Comparison of ENCODE assay signal across 18 mouse cellular contexts in the genomic region with DNA sequence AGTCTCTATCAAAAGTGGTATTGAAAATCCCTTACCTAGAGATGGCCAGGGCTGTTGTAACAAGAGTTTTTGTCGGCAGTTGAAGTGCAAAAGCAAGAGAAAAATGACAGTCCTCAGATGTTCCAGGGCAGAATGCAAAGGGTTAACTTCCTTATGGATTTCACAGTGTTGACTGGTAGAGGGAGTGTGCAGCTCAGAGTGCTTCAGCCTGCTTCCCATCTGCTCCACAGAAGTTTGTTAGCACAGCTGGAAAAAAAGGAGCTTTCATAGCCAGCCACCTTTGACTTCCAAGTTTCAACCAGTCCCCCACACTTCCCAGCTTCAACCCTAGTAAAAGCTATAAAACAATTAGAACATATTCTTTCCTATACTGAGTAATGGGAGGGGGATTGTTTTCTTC.
A peak's percentile ranks its signal among the peaks of the same experiment; 100 is the strongest.
DNase-seq lines count a peak whose midpoint lies in the region; ATAC-seq and TF ChIP-seq lines count a peak whose summit lies in the region.
"Had no signal": no experiment of that assay in that cellular context is flagged by ENCODE, and none has a peak within 500 bp of the region (broad histone marks: within the 10 kb centered on the region; RNA-seq: fewer than 3 reads in every experiment).

No protein-coding gene starts in this region.

- no peak overlapping the region for H3K4me3 ChIP-seq in hindbrain, embryonic 11.5 days (ENCODE audit: low read depth, low read length)
- H3K4me3 ChIP-seq in hindbrain, postnatal 0 days (ENCODE audit: low read length), result no peak overlapping the region
- no peak overlapping the region for H3K4me3 ChIP-seq in midbrain, embryonic 11.5 days (ENCODE audit: low read depth, low read length)
- no peak overlapping the region for H3K4me3 ChIP-seq in midbrain, embryonic 10.5 days
- no peak overlapping the region for H3K4me3 ChIP-seq in embryonic facial prominence, embryonic 11.5 days (ENCODE audit: low read depth, low read length)
- H3K4me3 ChIP-seq in limb, embryonic 14.5 days (replicated peaks; ENCODE audit: low read length), result no peak overlapping the region
- H3K4me3 ChIP-seq: embryonic facial prominence, embryonic 12.5 days; megakaryocyte, embryonic 14.5 days; stomach, embryonic 15.5 days had no signal

- H3K27me3 ChIP-seq in hindbrain, embryonic 11.5 days (ENCODE audit: control insufficient read depth, insufficient read depth, low read length), result no peaks in the 10 kb centered on the region
- no peaks in the 10 kb centered on the region for H3K27me3 ChIP-seq in hindbrain, postnatal 0 days (ENCODE audit: insufficient read depth, low read length)
- H3K27me3 ChIP-seq in midbrain, embryonic 11.5 days (ENCODE audit: control insufficient read depth, insufficient read depth, low read length), result no peaks in the 10 kb centered on the region
- H3K27me3 ChIP-seq in midbrain, embryonic 10.5 days (ENCODE audit: low read depth, poor library complexity, severe bottlenecking), result no peaks in the 10 kb centered on the region
- no peaks in the 10 kb centered on the region for H3K27me3 ChIP-seq in embryonic facial prominence, embryonic 11.5 days (ENCODE audit: control insufficient read depth, insufficient read depth, low read length)
- no peaks in the 10 kb centered on the region for H3K27me3 ChIP-seq in limb, embryonic 14.5 days (ENCODE audit: control insufficient read depth, insufficient read depth, low read length)
- H3K27me3 ChIP-seq: embryonic facial prominence, embryonic 12.5 days; megakaryocyte, embryonic 14.5 days; stomach, embryonic 15.5 days had no signal

- no peaks in the 10 kb centered on the region for H3K36me3 ChIP-seq in hindbrain, embryonic 11.5 days (ENCODE audit: control insufficient read depth, insufficient read depth, low read length)
- no peaks in the 10 kb centered on the region for H3K36me3 ChIP-seq in hindbrain, postnatal 0 days (ENCODE audit: insufficient read depth, low read length)
- H3K36me3 ChIP-seq in midbrain, embryonic 11.5 days (ENCODE audit: control insufficient read depth, insufficient read depth, low read length), result no peaks in the 10 kb centered on the region
- H3K36me3 ChIP-seq in midbrain, embryonic 10.5 days, result no peaks in the 10 kb centered on the region
- H3K36me3 ChIP-seq in embryonic facial prominence, embryonic 11.5 days (replicated peaks; ENCODE audit: control insufficient read depth, insufficient read depth, low read depth, low read length), result no peaks in the 10 kb centered on the region
- no peaks in the 10 kb centered on the region for H3K36me3 ChIP-seq in limb, embryonic 14.5 days (ENCODE audit: control insufficient read depth, insufficient read depth, low read length)
- H3K36me3 ChIP-seq: embryonic facial prominence, embryonic 12.5 days; stomach, embryonic 15.5 days had no signal

- no peak for ATAC-seq in hindbrain, embryonic 11.5 days (ENCODE audit: low FRiP score)
- ATAC-seq in hindbrain, postnatal 0 days, result no peak
- 0 out of 2 replicates have a peak, but pooled peaks have one; percentile 40 for ATAC-seq in midbrain, embryonic 11.5 days (ENCODE audit: low FRiP score)
- ATAC-seq in embryonic facial prominence, embryonic 11.5 days (replicated peaks; ENCODE audit: insufficient number of reproducible peaks, low FRiP score, low TSS enrichment, low read depth), result 0 out of 2 replicates have a peak, but pooled peaks have one; percentile 48
- ATAC-seq in limb, embryonic 14.5 days (ENCODE audit: low FRiP score, low read depth), result peak; percentile 65; the same call in 1 of the 2 replicates
- ATAC-seq: inflammation-experienced regulatory T-cells, adult 6 months; Patski had no signal

- no peak overlapping the region for H3K9ac ChIP-seq in hindbrain, embryonic 11.5 days (ENCODE audit: low read depth, low read length)
- no peak overlapping the region for H3K9ac ChIP-seq in hindbrain, postnatal 0 days (replicated peaks; ENCODE audit: low read length)
- H3K9ac ChIP-seq in midbrain, embryonic 11.5 days (ENCODE audit: low read length), result no peak overlapping the region
- H3K9ac ChIP-seq in embryonic facial prominence, embryonic 11.5 days (replicated peaks; ENCODE audit: low read length), result no peak overlapping the region
- no peak overlapping the region for H3K9ac ChIP-seq in limb, embryonic 14.5 days (ENCODE audit: low read depth, low read length, severe bottlenecking)
- H3K9ac ChIP-seq: embryonic facial prominence, embryonic 12.5 days; stomach, embryonic 15.5 days had no signal

- WGBS in hindbrain, embryonic 11.5 days, result 61% methylated on average over 1 of the region's 1 CpGs
- WGBS in hindbrain, postnatal 0 days, result 73% methylated on average over 1 of the region's 1 CpGs
- 81% methylated on average over 1 of the region's 1 CpGs for WGBS in midbrain, embryonic 11.5 days
- WGBS in midbrain, embryonic 10.5 days, result 70% methylated on average over 1 of the region's 1 CpGs
- 37% methylated on average over 1 of the region's 1 CpGs for WGBS in embryonic facial prominence, embryonic 11.5 days
- WGBS in limb, embryonic 14.5 days, result 24% methylated on average over 1 of the region's 1 CpGs

- H3K4me2 ChIP-seq in hindbrain, embryonic 11.5 days (replicated peaks; ENCODE audit: low read depth, low read length), result no peak overlapping the region
- no peak overlapping the region for H3K4me2 ChIP-seq in hindbrain, postnatal 0 days (ENCODE audit: low read depth, low read length)
- no peak overlapping the region for H3K4me2 ChIP-seq in midbrain, embryonic 11.5 days
- H3K4me2 ChIP-seq in embryonic facial prominence, embryonic 11.5 days (ENCODE audit: low read depth, low read length), result no peak overlapping the region
- no peak overlapping the region for H3K4me2 ChIP-seq in limb, embryonic 14.5 days (replicated peaks; ENCODE audit: low read depth, low read length, severe bottlenecking)
- H3K4me2 ChIP-seq: embryonic facial prominence, embryonic 12.5 days; stomach, embryonic 15.5 days had no signal

- DNase-seq in hindbrain, embryonic 11.5 days (ENCODE audit: low spot score), result peak; percentile 30
- DNase-seq in hindbrain, postnatal 0 days (ENCODE audit: low spot score), result no peak
- DNase-seq in midbrain, embryonic 11.5 days (ENCODE audit: low spot score, missing footprints), result peak; percentile 51
- DNase-seq in midbrain, embryonic 10.5 days (ENCODE audit: low spot score), result no peak
- peak; percentile 68 for DNase-seq in embryonic facial prominence, embryonic 11.5 days (ENCODE audit: low spot score)
- peak; percentile 61 for DNase-seq in limb, embryonic 14.5 days (ENCODE audit: low spot score)
- no peak for DNase-seq in ovary, postnatal 36 days (ENCODE audit: low spot score)
- no peak for DNase-seq in T-cell, adult 2 months (ENCODE audit: low spot score)
- DNase-seq: adrenal gland, adult 2 months; cerebellum, adult 2 months; heart, adult 18-20 months; lung, adult 18-20 months; thymus, postnatal 36 days had no signal

- no peaks in the 10 kb centered on the region for H3K9me3 ChIP-seq in hindbrain, embryonic 11.5 days (ENCODE audit: control insufficient read depth, low read length)
- no peaks in the 10 kb centered on the region for H3K9me3 ChIP-seq in hindbrain, postnatal 0 days (ENCODE audit: low read length)
- H3K9me3 ChIP-seq in midbrain, embryonic 11.5 days (ENCODE audit: control insufficient read depth, low read length), result no peaks in the 10 kb centered on the region
- no peaks in the 10 kb centered on the region for H3K9me3 ChIP-seq in midbrain, embryonic 10.5 days (replicated peaks)
- no peaks in the 10 kb centered on the region for H3K9me3 ChIP-seq in embryonic facial prominence, embryonic 11.5 days (replicated peaks; ENCODE audit: control insufficient read depth, low read length)
- no peaks in the 10 kb centered on the region for H3K9me3 ChIP-seq in limb, embryonic 14.5 days (ENCODE audit: control insufficient read depth, low read length)
- H3K9me3 ChIP-seq: embryonic facial prominence, embryonic 12.5 days; megakaryocyte, embryonic 14.5 days; stomach, embryonic 15.5 days had no signal

- TF ChIP-seq POLR2A in limb, embryonic 14.5 days (IDR thresholded peaks at IDR 0.05; ENCODE audit: borderline replicate concordance, extremely low read depth, insufficient read depth, insufficient read length), result no peak

- TF ChIP-seq CTCF in hindbrain, postnatal 0 days (IDR thresholded peaks at IDR 0.05; ENCODE audit: low read depth), result no peak

- no peaks in the 10 kb centered on the region for H3K4me1 ChIP-seq in hindbrain, embryonic 11.5 days (replicated peaks; ENCODE audit: control insufficient read depth, insufficient read depth, low read length)
- no peaks in the 10 kb centered on the region for H3K4me1 ChIP-seq in hindbrain, postnatal 0 days (ENCODE audit: insufficient read depth, low read length)
- H3K4me1 ChIP-seq in midbrain, embryonic 11.5 days (ENCODE audit: control insufficient read depth, insufficient read depth, low read length), result no peaks in the 10 kb centered on the region
- H3K4me1 ChIP-seq in midbrain, embryonic 10.5 days, result no peaks in the 10 kb centered on the region
- no peaks in the 10 kb centered on the region for H3K4me1 ChIP-seq in embryonic facial prominence, embryonic 11.5 days (ENCODE audit: control insufficient read depth, insufficient read depth, low read length)
- no peaks in the 10 kb centered on the region for H3K4me1 ChIP-seq in limb, embryonic 14.5 days (ENCODE audit: control insufficient read depth, insufficient read depth, low read length)
- H3K4me1 ChIP-seq: megakaryocyte, embryonic 14.5 days; stomach, embryonic 15.5 days had no signal

- no peak overlapping the region for H3K27ac ChIP-seq in hindbrain, embryonic 11.5 days (ENCODE audit: low read depth, low read length)
- H3K27ac ChIP-seq in hindbrain, postnatal 0 days, result no peak overlapping the region
- H3K27ac ChIP-seq in midbrain, embryonic 11.5 days (ENCODE audit: low read depth, low read length), result no peak overlapping the region
- H3K27ac ChIP-seq in midbrain, embryonic 10.5 days (replicated peaks), result no peak overlapping the region
- no peak overlapping the region for H3K27ac ChIP-seq in embryonic facial prominence, embryonic 11.5 days (replicated peaks; ENCODE audit: low read depth, low read length)
- H3K27ac ChIP-seq in limb, embryonic 14.5 days (replicated peaks; ENCODE audit: low read depth, low read length), result no peak overlapping the region
- H3K27ac ChIP-seq: embryonic facial prominence, embryonic 12.5 days; stomach, embryonic 15.5 days had no signal

Comparison
In these comparisons a context has a peak if more than half of its experiments do, and no peak if none do; other contexts are left out.
1. DNase-seq: peak in hindbrain, embryonic 11.5 days (single experiment), midbrain, embryonic 11.5 days (single experiment), embryonic facial prominence, embryonic 11.5 days (single experiment) and limb, embryonic 14.5 days (single experiment); none in hindbrain, postnatal 0 days (single experiment), midbrain, embryonic 10.5 days (single experiment), ovary, postnatal 36 days (single experiment) and T-cell, adult 2 months (single experiment).
2. ATAC-seq: peak in midbrain, embryonic 11.5 days (single experiment), embryonic facial prominence, embryonic 11.5 days (single experiment) and limb, embryonic 14.5 days (single experiment); none in hindbrain, embryonic 11.5 days (single experiment) and hindbrain, postnatal 0 days (single experiment).